Mouse (Mus musculus) T-helper 17 cell (primary cell): ENCODE data around the gene Fbxo42.

Experiments
- in situ Hi-C, 2 experiments: fragments of 300-600 bp; cut with MboI, MseI; formaldehyde crosslinking; loops; 1 replicate in 1 of 2; 2 replicates in 1 of 2; pipeline ENCODE4 v1.15.1; 2025; ENCODE audit warnings: high pct_unique_total_duplicates in 2 of 2

Fbxo42 gene

GRCm38 (mm10) chr4:141213342-141213741, 65.6 kb downstream of the Fbxo42 start:
- in situ Hi-C loops: loop anchor here in 1 of 2 experiments (5.0 kb wide), 1 partner anchor 56 kb away; no protein-coding TSS in a partner anchor

GRCm38 (mm10) chr4:141213770-141214336, 66.1 kb downstream of the Fbxo42 start, which contains the start of gene Rsg1:
Gene Rsg1 (plus strand): TSS chr4:141213956.
- in situ Hi-C loops: loop anchor here in 1 of 2 experiments (5.0 kb wide), 1 partner anchor 57 kb away; no protein-coding TSS in a partner anchor

- in situ Hi-C loops: loop anchor here in 1 of 2 experiments (5.0 kb wide), 1 partner anchor 57 kb away; no protein-coding TSS in a partner anchor
Measured at GRCm38 (mm10) chr4:141214337-141214851, 66.7 kb downstream of the Fbxo42 start.

- in situ Hi-C loops: no loop called here
Measured at GRCm38 (mm10) chr4:141219583-141220213, 72.0 kb downstream of the Fbxo42 start.

GRCm38 (mm10) chr4:141221848-141222247, 74.1 kb downstream of the Fbxo42 start:
- in situ Hi-C loops: no loop called here

GRCm38 (mm10) chr4:141222752-141223151, 75.0 kb downstream of the Fbxo42 start:
- in situ Hi-C loops: no loop called here

- in situ Hi-C loops: no loop called here
Measured at GRCm38 (mm10) chr4:141228687-141229086, 81.0 kb downstream of the Fbxo42 start.

GRCm38 (mm10) chr4:141233196-141233595, 85.5 kb downstream of the Fbxo42 start:
- in situ Hi-C loops: no loop called here

GRCm38 (mm10) chr4:141235537-141236111, 87.9 kb downstream of the Fbxo42 start:
- in situ Hi-C loops: no loop called here

GRCm38 (mm10) chr4:141236856-141237255, 89.1 kb downstream of the Fbxo42 start:
- in situ Hi-C loops: no loop called here

GRCm38 (mm10) chr4:141238492-141239387, 91.0 kb downstream of the Fbxo42 start:
- in situ Hi-C loops: no loop called here

GRCm38 (mm10) chr4:141239388-141240125, 91.8 kb downstream of the Fbxo42 start, which contains the start of gene Arhgef19:
Gene Arhgef19 (plus strand): TSS chr4:141239499.
- in situ Hi-C loops: no loop called here

GRCm38 (mm10) chr4:141240617-141241016, 92.9 kb downstream of the Fbxo42 start:
- in situ Hi-C loops: no loop called here

- in situ Hi-C loops: no loop called here
Measured at GRCm38 (mm10) chr4:141241861-141242260, 94.1 kb downstream of the Fbxo42 start.

- in situ Hi-C loops: no loop called here
Measured at GRCm38 (mm10) chr4:141242651-141243241, 95.0 kb downstream of the Fbxo42 start.

GRCm38 (mm10) chr4:141243636-141244035, 95.9 kb downstream of the Fbxo42 start:
- in situ Hi-C loops: no loop called here

GRCm38 (mm10) chr4:141244401-141244800, 96.7 kb downstream of the Fbxo42 start:
- in situ Hi-C loops: no loop called here

- in situ Hi-C loops: no loop called here
Measured at GRCm38 (mm10) chr4:141244931-141245425, 97.3 kb downstream of the Fbxo42 start.

- in situ Hi-C loops: no loop called here
Measured at GRCm38 (mm10) chr4:141246089-141246997, 98.6 kb downstream of the Fbxo42 start.
